Mouse (Mus musculus) left cerebral cortex, adult 18-20 months (tissue): ENCODE measurements at regions not wholly inside any gene's neighbourhood (a gene's known extent, or its start where the extent isn't known, plus 50 kb on each side); places are given as distances from the start of the nearest gene placed in this dataset.

ENCODE experiments used
- DNase-seq, 2 experiments: peaks; one replicate each; pipeline ENCODE4 v3.0.0; 2021 to 2022; ENCODE audit warnings: low spot score in 2 of 2, mixed read lengths in 1 of 2

DNA sequence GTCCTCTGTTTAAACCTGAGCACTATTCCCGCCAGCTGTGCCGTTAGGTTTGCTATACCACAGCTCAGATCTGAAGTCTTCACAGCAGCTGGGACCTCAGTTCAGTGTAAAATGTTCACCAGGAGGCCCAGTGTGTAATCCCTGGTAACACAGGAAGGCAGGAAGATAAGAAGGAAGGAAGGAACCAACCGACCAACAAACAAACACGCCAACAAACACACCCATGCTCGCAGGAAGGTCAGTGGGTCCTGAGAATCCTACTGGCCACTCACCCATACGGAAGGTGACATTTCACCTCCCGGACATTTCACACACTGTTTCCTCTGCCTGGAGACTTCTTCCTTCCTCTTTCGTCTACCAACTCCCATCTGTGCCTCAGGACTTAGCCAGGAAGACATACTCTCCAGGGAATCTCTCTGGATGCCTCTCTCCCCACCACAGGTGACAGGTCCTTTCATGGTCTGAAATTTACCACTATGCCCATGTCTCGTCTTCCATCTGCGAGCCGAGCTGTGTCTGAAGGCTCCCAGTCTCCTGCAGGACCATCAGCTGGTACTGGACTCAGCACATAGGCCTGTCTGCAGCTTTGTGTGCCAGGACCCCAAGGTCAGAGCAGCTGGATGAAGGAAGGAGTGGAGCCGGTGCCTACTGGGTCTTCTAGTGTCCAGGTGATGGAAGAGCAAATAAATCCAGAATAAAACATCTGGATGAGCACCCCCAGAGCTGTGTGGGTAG is 61.1 kb upstream of the Xpa start:
- DNase-seq: no peak

GRCm38 (mm10) chr4:46258774-46259173 is 62.7 kb upstream of the Xpa start:
- DNase-seq: peak; percentile 16 to 23

- DNase-seq: no peak
Measured at GRCm38 (mm10) chr4:46268564-46269247, 72.6 kb upstream of the Xpa start.

GRCm38 (mm10) chr4:46271066-46271465 is 72.3 kb upstream of the Foxe1 start:
- DNase-seq: no peak

GRCm38 (mm10) chr4:46275773-46276172 is 67.6 kb upstream of the Foxe1 start:
- DNase-seq: no peak

- DNase-seq: no peak
Measured at GRCm38 (mm10) chr4:46276851-46277581, 66.4 kb upstream of the Foxe1 start.

DNA sequence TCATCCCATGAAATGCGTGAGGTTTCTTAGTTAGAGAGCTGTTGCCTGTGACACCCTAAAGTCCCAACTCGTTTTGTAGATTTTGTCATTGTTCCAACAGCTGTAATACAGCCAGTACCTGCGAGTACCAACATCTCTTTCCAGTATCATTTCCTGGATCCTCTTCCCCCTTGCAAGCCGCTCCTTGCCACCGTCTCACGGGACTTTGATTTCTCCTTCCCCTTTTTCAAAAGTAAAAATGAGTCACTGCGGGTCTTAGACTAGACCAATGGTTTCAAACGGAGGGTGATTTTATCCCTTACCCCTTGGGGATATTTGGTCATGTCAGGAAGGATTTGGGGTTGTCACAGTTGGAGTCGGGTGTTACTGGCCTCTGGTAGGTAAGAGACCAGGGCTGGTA is 56.5 kb upstream of the Foxe1 start:
- DNase-seq: no peak

GRCm38 (mm10) chr4:46291620-46292254 is 51.7 kb upstream of the Foxe1 start:
- DNase-seq: no peak
